Mouse (Mus musculus) 416B (cell line): ENCODE measurements around the gene Vmn2r118.

Experiments
- DNase-seq: peaks from one replicate; pipeline ENCODE4 v3.0.0; 2011; ENCODE audit warnings: low read depth

The Vmn2r118 gene

GRCm38 (mm10) chr17:55625092-55625491, at the start of gene Vmn2r118:
TSS of gene Vmn2r118 (minus strand) at chr17:55625192.
- DNase-seq, result no peak

GRCm38 (mm10) chr17:55661099-55661498, 36.1 kb upstream of the Vmn2r118 start:
- no peak for DNase-seq

- no peak for DNase-seq
These were observed 34.2 kb downstream of the Vmn2r118 start for GRCm38 (mm10) chr17:55590838-55591237.

- DNase-seq, result no peak
These were observed 63.2 kb downstream of the Vmn2r118 start for GRCm38 (mm10) chr17:55561774-55562173.

GRCm38 (mm10) chr17:55548476-55548875, 76.5 kb downstream of the Vmn2r118 start:
- DNase-seq, result no peak
